Mouse (Mus musculus): ENCODE results near the gene Zfp322a.

The Zfp322a gene

DNA sequence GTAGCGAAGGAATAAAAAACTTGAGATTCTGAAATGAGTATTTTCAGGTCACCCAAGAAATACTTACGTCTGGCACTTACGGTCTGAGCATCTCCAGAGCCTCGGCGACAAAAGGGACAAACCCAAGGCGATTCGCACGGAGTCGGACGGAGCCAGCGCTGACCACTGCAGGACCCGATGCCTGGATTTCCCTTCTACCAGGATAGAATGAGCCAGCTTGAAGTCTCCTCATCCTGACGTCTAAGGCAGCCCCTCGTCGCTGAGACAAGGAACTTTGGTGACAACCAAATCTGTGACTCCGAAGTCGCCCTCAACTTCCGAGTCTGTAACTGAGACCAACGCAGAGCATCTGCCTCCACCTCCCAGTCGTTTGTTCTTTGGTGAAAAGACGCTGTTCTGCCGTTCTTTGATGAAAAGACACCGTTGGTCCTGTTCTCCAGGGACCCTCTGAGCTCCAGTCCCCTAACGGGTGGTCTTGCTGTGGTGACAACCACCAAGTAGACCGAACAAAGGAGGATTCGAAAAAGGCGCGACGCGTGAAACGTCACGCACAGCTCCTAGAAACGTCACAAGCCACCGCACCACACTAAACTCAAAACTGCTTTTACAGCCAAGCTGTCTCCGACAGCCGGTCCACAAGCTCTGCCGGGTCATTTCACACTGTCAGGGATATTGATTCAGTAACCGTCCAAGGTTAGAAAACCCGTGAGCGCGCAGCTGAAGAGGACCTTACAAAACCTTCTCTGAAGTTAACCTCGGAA lies 55.9 kb downstream of the Zfp322a start:
- no peak for DNase-seq

- DNase-seq = no peak
These were observed 59.0 kb downstream of the Zfp322a start for GRCm38 (mm10) chr13:23310036-23310435.

- peak in 1 of 2 experiments; percentile 20 for DNase-seq
These were observed 59.5 kb downstream of the Zfp322a start for GRCm38 (mm10) chr13:23309495-23310011.

- peak; percentile 8 to 37 for DNase-seq
These were observed 60.2 kb downstream of the Zfp322a start for GRCm38 (mm10) chr13:23308639-23309307.

DNA sequence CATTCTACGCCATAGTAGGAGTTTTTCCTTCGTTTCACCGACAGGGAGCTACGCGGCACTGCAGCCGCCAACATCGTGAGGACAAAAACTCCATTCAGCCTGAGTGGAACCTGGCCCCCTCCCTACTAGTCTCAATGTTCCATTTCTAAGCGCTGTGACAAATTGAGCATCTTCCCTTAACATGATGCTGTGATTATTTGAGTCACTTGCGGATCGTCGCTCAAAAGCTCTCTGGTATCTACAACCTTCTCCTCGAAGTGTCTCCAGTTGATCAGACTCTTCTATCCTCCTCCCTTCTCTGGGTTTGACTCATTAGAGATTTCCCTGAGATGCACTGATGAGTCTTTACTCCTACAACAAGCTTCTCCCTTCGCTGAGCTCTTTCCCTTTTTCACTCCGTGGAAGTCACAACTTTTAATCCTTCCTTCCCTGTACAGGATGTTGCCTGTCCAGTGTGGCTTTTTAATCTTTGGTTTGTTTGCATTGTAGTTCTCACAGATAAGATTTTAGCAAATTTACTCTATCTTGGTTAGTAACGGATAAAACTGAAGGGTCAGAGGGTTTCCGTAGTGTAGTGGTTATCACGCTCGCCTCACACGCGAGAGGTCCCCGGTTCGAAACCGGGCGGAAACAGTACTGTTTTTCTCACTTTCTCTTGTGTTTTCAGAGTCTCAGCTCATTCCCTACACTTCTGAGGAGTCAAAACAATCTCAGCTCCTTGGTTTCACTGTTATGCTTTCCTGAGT lies 61.8 kb downstream of the Zfp322a start:
- peak in 1 of 2 experiments; percentile 7 for DNase-seq

DNA sequence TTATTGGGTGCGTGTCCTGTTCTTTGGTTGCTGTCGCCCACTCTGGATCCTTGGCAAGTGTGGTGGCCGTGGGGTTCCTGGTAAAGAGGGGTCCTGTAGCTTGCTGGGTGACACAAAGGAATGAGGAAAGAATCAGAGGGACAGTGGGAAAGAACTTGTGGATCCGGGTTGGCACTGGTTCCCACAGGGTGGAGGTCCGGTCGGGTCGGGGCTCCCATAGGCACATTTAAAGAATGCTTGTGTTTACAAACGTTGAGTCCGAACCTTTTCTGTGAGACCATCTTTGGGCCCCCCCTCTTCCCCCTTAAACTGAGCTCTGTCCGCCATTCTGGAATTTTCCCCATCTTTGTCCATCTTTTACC lies 62.3 kb downstream of the Zfp322a start:
- DNase-seq = no peak
